Mouse (Mus musculus) 3T3-L1 (cell line): ENCODE measurements around the gene Kpna1.
"Not testable (repeated sequence)": the region's sequence is repeated elsewhere in the genome, so short reads cannot be mapped to it uniquely, and the experiment has no call there.

Experiments
- DNase-seq: peaks from one replicate; pipeline ENCODE4 v3.0.0-alpha.2; 2015; ENCODE audit warnings: low read depth, low spot score

Gene Kpna1

DNA sequence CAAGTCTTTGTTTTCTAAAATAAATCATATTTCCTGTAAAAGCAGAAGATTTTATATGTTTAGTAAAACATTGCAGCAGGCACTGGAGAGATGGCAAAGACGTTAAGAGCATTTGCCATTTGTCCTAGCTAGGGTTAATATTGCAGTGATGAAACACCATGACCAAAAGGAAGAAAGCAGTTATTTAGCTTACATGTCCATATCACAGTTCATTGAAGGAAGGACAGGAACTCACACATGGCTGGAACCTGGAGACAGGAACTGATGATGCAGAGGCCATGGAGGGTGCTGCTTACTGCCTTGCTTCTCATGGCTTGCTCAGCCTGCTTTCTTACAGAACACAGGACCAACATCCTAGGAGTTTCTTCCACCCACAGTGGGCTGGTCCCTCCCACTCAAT is 13.8 kb downstream of the Kpna1 start:
- no peak for DNase-seq

- no peak for DNase-seq
Observed at GRCm38 (mm10) chr16:35993316-35993715, 14.8 kb downstream of the Kpna1 start.

GRCm38 (mm10) chr16:35998852-35999251 is 20.3 kb downstream of the Kpna1 start:
- not testable (repeated sequence) for DNase-seq

DNA sequence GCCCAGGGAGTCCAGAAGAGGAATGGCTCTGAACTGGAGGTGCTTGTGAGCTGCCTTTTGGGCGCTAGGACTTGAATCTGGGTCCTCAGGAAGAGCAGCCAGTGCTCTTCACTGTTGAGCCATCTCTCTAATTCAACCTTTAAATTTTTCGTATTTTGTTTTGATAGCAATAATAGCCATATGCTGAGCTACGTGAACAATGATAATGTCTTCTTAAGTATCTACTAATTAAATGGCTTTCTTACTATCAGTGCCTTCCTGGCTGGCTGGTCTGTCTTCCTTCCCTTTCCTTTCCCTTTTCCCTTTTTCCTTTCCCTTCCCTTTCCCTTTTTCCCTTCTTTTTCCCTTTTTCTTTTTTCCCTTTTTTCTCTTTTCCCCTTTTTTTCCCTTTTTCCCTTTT is 29.8 kb downstream of the Kpna1 start:
- DNase-seq = no peak

DNA sequence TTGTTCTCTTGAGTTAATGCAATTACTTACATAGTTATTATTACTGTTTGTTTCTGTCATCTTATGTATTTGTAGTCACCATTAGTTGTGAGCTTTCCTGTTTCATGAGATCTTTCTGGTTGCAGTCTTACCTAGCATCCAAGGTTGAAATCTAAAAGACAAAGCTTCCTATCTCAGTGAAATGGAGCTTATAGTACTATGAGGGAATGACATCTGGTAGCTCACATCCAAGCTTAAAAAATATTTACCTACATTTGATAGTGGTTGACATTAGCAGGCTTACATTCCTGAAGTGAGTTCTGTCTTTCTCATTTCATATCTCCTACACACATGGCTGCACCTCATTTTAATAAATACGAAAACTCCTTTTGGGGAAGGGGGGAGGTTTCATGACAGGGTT is 37.8 kb downstream of the Kpna1 start:
- DNase-seq = no peak

DNA sequence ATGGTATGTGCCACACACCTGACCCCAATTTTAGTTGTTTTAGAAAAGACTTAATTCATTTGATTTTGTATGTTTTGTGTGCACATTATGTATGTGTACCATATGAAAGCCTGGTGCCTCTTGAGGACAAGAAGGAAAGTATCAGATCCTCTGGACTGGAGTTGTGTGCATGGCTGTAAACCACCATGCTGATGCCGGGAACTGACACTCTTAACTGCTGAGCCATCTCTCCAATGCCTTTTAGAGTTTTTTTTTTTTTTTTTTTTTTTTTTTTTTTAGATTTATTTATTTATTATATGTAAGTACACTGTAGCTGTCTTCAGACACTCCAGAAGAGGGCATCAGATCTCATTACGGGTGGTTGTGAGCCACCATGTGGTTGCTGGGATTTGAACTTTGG is 49.6 kb downstream of the Kpna1 start:
- not testable (repeated sequence) for DNase-seq

GRCm38 (mm10) chr16:36040640-36041624 is 62.4 kb downstream of the Kpna1 start, which contains the start of gene Wdr5b:
Wdr5b (plus strand) TSS chr16:36041190.
- peak; percentile 100 for DNase-seq

GRCm38 (mm10) chr16:36041625-36042020 is 63.1 kb downstream of the Kpna1 start:
- DNase-seq = no peak

DNA sequence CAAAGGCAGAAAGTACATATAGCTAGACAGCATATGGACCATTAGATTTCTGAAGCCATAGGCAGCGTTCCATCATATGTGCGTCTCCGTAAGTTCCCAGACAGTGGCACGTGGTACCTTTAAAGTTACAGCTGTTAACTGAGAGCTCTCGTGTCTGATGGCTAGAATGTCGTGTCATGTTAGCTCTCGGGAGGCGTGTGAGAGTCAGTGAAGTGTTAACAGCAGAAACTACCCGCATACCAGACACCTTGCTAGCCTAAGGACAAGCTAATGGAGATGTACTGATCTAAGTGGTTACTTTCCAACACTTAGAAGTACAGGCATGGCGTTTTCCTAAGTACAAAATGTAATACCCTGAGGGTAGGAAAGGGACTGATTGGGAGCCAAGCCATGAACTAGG is 64.5 kb downstream of the Kpna1 start:
- no peak for DNase-seq

DNA sequence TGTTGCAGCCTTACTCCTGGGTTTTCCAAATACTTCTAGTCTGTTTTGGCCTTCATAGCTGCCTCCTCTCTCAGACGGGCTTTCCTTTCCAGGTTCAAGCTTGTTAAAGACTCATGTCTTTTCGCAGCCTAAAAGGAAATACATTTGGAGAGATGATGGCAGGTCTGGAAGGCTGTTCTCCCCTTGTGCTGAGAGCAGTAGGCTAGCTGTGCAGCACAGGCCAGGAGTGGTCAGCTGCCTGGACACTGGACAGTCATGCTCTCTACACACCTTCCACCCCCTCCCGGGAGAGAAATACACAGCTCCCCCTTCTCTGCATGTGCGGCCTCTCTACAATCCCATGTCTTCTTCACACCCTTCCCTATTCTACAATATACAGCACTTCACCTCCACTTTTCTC is 65.4 kb downstream of the Kpna1 start:
- DNase-seq = no peak

DNA sequence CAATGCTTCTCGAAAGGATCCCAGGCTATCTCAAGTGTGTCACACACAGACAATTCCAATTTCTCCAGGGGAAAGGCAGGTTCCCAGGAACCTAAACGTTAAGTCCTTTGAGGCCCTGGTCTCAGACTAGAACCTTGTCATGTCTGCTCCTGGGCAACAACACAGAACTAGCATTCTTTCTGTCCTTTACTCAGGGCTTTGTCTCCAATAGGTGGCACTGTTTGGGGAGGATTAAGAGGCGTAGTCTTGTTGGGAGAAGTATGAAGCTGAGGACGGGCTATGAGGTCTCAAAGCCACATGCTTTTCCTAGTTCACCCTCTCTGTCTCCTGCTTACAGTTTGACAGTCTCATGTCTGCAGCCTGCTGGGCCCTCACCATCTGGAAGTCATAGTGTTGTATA is 69.0 kb downstream of the Kpna1 start:
- peak; percentile 33 for DNase-seq

- DNase-seq = no peak
Observed at GRCm38 (mm10) chr16:36051491-36051890, 72.9 kb downstream of the Kpna1 start.

- no peak for DNase-seq
Observed at GRCm38 (mm10) chr16:36053524-36054275, 75.2 kb downstream of the Kpna1 start.

DNA sequence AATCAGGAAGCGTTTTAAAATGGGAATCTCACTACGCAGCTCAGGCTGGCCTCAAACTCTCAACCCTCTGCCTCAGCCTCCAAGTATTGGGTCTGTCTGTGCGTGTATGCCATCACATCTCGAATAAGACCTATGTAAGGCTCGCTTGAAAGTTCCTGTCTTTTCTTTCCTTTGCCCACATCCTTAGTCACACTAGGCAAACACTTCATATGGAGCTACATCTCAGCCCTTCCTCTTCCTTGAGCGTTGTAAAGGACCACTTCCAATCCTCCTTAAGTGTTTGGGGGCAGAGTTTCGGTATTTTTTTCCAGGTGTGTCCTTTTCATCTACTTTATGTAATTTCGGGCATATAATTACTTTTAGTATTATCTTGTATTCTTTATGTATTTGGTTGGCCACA is 76.4 kb downstream of the Kpna1 start:
- DNase-seq = no peak

DNA sequence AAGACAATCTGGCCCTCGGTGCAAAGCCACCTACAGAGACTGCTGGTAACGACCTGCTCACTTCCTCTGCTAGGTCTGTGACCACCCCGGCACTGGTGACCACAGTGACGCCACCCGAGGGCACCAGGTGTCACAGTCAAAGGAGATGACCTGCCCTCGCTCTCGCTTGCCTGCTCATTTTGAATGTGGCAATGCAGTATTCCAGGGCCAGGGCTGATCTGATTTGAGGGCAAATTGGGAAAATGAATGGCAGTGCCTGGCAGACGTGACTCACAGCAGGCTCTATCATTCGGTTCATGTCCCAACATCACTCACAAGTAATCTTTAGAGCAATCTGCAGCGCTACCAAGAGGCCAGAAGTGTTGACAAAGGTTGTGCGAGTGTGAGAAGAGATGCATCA is 77.9 kb downstream of the Kpna1 start:
- no peak for DNase-seq

- no peak for DNase-seq
Observed at GRCm38 (mm10) chr16:36057933-36058475, 79.5 kb downstream of the Kpna1 start.

DNA sequence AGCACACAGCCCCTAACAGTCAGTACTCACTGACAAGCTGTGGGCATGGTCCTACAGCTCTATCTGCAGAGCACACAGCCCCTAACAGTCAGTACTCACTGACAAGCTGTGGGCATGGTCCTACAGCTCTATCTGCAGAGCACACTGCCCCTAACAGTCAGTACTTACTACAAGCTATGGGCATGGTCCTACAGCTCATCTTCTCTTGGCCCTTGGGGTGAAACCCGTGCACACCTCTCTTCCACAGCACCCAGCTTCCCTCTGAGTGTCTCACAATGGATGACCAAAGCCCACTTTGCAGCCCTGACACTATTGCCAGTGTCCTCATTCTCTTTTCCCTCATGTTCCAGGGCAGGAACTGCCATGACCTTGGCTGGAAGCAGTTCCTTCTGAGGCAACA is 84.0 kb downstream of the Kpna1 start:
- not testable (repeated sequence) for DNase-seq

DNA sequence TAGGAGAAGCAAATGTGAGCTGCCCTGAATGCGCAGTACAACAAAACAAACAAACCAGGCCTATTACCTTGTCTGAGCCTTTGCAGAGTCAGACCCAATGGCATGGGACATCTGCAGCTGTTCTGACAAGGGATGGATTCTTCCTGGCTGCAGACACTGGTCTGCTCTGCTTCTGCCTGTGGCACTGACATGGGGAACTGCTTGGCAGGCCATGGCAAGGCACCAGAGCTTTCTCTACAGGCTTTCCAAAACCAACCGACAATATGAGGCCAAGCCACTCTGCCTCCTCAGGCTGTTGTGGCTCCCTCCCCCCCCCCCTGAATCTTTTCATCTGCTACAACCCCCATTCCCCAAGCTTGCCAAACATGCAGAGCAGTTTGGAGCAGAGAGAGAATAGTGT is 84.8 kb downstream of the Kpna1 start:
- no peak for DNase-seq

GRCm38 (mm10) chr16:36064904-36065303 is 86.4 kb downstream of the Kpna1 start:
- no peak for DNase-seq

DNA sequence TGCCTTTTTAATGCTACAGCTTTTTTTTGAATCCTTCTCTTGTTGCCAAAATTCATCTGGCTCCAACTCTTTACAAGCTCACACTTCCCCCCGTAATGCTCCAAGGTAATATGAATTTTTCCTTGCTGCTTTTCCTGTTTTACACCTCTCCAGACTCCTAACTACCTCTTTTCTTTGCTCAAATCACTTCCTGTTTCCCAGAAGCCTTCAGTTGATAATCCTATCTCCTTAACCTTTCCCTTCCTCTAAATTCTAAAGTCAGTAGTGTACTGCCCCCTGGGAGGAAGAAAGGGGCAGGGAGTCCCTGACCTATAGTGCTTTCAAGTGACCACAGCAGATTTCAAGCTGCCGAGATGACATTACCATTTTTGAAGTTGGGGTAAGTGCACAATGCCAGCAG is 89.1 kb downstream of the Kpna1 start:
- DNase-seq = no peak

- no peak for DNase-seq
Observed at GRCm38 (mm10) chr16:36068356-36068755, 89.8 kb downstream of the Kpna1 start.

DNA sequence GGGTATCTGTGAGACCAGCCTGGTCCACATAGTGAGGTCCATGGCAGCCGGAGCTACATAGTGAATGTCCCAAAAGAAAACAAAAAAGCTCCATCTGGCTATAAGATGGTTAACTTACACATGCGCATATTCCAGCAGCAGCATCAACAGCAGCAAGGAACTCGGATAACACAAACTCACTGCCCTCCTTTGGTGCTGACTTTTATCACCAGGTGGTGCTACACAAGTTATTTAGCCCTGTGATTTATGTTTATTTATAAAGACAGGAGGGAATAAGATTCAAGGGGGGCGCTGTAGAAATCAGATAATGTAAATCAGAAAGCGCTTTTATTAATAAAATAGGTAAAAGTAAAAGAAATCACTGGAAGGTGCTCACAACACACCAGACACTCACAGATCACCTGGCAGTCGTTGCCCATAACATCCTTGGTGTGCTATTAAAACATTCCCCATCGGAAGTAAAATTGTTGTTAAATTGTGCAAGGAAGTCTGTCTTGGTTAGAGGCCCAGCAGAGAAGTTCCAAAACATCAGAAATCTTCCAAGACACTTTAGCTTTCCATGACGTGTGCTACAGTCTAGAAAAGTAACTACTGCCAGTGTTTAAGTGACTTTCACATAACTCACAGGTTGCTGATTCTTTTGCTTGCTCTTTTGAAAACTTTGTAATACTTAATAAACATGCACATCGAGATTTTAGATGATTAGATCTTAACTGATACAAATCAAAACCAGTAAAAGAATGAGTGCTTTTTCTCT is 91.4 kb downstream of the Kpna1 start:
- DNase-seq = peak; percentile 70
